Mouse (Mus musculus) lung, embryonic 14.5 days (tissue): ENCODE results near the gene Frmd4a. TPM values are rescaled to one million over a fixed set of nuclear protein-coding genes. Genes with fewer than 3 reads are reported as not detected.

Experiments
- ATAC-seq: fragments of 200-750 bp; cut with Nextera tagmentation; 2 replicates; pipeline ENCODE4 v1.8.0; 2017; ENCODE audit warnings: mild to moderate bottlenecking, moderate TSS enrichment, moderate library complexity; ENCODE audit not compliant: insufficient read depth
- DNase-seq: peaks from one replicate; pipeline ENCODE4 v3.0.0-alpha.2; 2015
- H3K27ac ChIP-seq: fragments of 300-500 bp; sonication (generic); 2 replicates; pipeline ENCODE4 v1.5.1; 2014; ENCODE audit warnings: low read depth, mild to moderate bottlenecking, moderate library complexity
- H3K27me3 ChIP-seq: fragments of 300-500 bp; sonication (generic); 2 replicates; pipeline ENCODE4 v1.6.1; 2014; ENCODE audit warnings: low read length, control low read depth; ENCODE audit not compliant: insufficient read depth
- H3K36me3 ChIP-seq: fragments of 300-500 bp; sonication (generic); 2 replicates; pipeline ENCODE4 v1.6.1; 2014; ENCODE audit warnings: control low read depth; ENCODE audit not compliant: insufficient read depth
- H3K4me1 ChIP-seq: fragments of 300-500 bp; sonication (generic); 2 replicates; pipeline ENCODE4 v1.6.1; 2014; ENCODE audit warnings: antibody characterized with exemption, control low read depth; ENCODE audit not compliant: insufficient read depth
- H3K4me2 ChIP-seq: fragments of 300-500 bp; sonication (generic); 2 replicates; pipeline ENCODE4 v1.6.1; 2014; ENCODE audit warnings: mild to moderate bottlenecking
- H3K4me3 ChIP-seq: fragments of 300-500 bp; sonication (generic); 2 replicates; pipeline ENCODE4 v1.5.1; 2014; ENCODE audit warnings: low read depth, low read length
- H3K9ac ChIP-seq: fragments of 300-500 bp; sonication (generic); 2 replicates; pipeline ENCODE4 v1.6.1; 2014
- H3K9me3 ChIP-seq: fragments of 300-500 bp; sonication (generic); 2 replicates; pipeline ENCODE4 v1.6.1; 2016; ENCODE audit warnings: low read depth, low read length, control low read depth
- CTCF ChIP-seq: IDR thresholded peaks from 2 replicates; pipeline ENCODE4 v1.5.1; 2016; ENCODE audit warnings: antibody characterized with exemption, low read depth
- WGBS: fragments of 180-500 bp; shearing (Covaris S2); extraction: QIAGEN DNeasy Blood & Tissue Kit; methylation state at CpG from one replicate; pipeline ENCODE4 v1.1.7; 2014; 5-methylcytosine and 5-hydroxymethylcytosine counted together
- polyA plus RNA-seq: library from polyadenylated mRNA; unstranded; fragments of >200 nt; fragmentation: Nextera tagmentation; extraction: Ambion mirVana; gene quantifications from 2 replicates; pipeline ENCODE4 v1.2.1, GENCODE M21; 2014

Frmd4a gene
- polyA plus RNA-seq, 1 experiment from 2014 or later, result 37.1 TPM

DNA sequence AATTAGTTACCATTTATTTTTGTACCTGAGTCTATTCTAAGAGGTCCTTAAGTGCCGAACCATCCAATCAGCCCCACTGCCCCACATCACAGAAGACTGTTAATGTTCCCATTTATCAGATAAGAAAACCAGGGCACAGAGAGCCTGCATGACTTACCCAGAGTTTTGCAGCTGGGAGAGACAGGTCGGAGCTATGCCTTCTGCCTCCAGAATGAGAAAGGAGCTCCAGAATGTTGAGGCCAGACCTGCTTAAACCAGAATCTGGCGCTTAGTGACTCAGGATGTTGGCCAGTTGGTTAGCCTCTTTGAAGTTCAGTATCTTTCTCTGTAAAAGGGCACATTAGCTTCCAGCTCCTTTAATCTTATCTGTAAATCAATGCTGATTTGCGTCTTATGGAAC is 422.4 kb downstream of the Frmd4a start:
- 65% methylated on average over 4 of the region's 4 CpGs for WGBS
- peaks cover 15% of the 10 kb centered on the region; the same call in 1 of the 2 replicates for H3K36me3 ChIP-seq
- DNase-seq (no peak), ATAC-seq (no peak)
- no peaks in the 10 kb centered on the region for H3K27me3 ChIP-seq
- no peaks in the 10 kb centered on the region for H3K4me1 ChIP-seq
- H3K4me3 ChIP-seq, result no peak overlapping the region
- H3K9ac ChIP-seq, result no peak overlapping the region
- H3K27ac ChIP-seq, result no peak overlapping the region
- H3K9me3 ChIP-seq, result no peaks in the 10 kb centered on the region
- TF ChIP-seq CTCF, result no peak
- H3K4me2 ChIP-seq, result no peak overlapping the region

DNA sequence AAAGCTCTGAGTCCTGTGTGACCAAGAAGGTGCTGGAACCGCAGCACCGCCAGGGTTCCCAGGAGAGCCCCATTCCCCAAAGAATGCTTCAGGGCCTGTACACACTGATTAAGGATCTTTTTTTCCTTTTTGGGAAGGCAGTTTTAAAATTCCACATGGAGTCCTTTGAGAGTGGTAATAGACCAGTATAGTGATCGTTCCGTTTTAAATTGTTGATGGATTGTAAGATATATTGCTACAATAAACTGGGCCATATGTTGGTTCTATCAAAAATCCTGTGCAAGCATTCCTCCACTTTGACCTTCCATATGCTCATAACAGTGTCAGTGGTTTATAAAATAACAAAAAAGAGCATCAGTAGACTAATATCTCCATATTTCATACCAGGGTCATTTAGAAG is 424.3 kb downstream of the Frmd4a start:
- TF ChIP-seq CTCF, result no peak
- DNase-seq, result no peak
- H3K27ac ChIP-seq, result no peak overlapping the region
- no peak overlapping the region for H3K9ac ChIP-seq
- no peaks in the 10 kb centered on the region for H3K4me1 ChIP-seq
- no peaks in the 10 kb centered on the region for H3K9me3 ChIP-seq
- H3K4me2 ChIP-seq, result no peak overlapping the region
- 92% methylated on average over 4 of the region's 4 CpGs for WGBS
- no peak overlapping the region for H3K4me3 ChIP-seq
- H3K36me3 ChIP-seq, result 0 out of 2 replicates have a peak, but pooled peaks cover 5% of the 10 kb centered on the region
- H3K27me3 ChIP-seq, result no peaks in the 10 kb centered on the region
- no peak for ATAC-seq

DNA sequence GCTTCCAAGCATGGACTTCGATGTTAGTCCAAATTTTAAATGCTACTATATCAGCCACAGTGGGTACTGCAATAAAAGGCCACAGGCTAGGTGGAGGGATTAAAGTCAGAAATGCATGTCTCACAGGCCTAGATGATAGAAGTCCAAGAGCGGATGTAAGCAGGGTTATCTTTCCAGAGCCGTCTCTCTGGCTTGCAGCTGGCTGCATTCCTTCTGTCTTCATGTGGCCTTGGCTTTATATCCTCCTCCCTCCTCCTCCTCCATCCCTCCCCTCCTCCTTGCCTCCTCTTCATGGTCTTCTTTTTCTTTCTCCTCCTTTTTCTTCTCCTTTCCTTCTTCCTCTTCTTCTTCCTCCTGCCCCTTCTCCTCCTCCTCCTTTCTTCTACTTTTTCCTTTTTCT is 427.2 kb downstream of the Frmd4a start:
- H3K9ac ChIP-seq, result no peak overlapping the region
- H3K4me3 ChIP-seq, result no peak overlapping the region
- DNase-seq (no peak), ATAC-seq (no peak)
- no peaks in the 10 kb centered on the region for H3K36me3 ChIP-seq
- no peaks in the 10 kb centered on the region for H3K9me3 ChIP-seq
- peaks cover 2% of the 10 kb centered on the region; the same call in 1 of the 2 replicates for H3K4me1 ChIP-seq
- TF ChIP-seq CTCF, result no peak
- 68% methylated on average over 3 of the region's 3 CpGs for WGBS
- no peak overlapping the region for H3K27ac ChIP-seq
- H3K27me3 ChIP-seq, result no peaks in the 10 kb centered on the region
- no peak overlapping the region for H3K4me2 ChIP-seq

DNA sequence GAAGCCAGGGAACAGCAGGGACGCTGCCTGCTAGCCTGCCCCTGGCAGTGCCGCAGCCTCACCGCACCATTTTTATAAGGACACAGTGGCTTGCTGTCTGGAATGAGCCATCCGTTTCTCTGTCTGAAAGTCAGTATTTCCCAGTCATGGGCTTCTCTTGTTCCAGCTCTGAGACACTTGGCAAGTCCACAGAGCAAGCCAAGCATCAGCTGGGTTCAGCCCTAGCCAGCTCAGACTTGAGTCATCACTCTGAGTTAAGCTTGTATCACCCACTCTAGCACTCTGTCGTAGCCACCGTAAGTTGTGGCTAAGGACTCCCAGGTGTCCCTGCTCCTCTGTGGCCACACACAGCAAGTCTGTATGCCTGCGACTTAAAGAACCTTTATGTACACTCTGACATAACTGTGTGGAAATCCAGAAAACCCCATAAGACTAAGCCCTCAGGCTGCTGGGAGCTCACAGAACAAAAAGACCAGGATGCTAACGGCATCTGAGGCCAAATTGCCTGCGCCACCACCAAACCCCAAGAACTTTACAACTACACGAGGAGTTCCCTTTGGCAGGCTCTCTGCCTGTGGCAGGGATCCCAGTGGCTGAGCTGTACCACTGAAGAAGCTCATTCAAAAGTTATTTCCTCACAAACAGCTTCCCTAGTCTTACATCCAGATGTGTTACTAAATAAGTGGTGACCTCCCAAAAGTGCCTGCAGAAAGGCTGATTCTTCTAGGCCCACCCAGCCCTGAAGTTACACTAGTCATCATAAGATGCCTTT is 428.3 kb downstream of the Frmd4a start:
- no peaks in the 10 kb centered on the region for H3K9me3 ChIP-seq
- 68% methylated on average over 10 of the region's 10 CpGs for WGBS
- H3K9ac ChIP-seq, result no peak overlapping the region
- no peak overlapping the region for H3K4me3 ChIP-seq
- peak overlapping the region; percentile 44; the same call in 1 of the 2 replicates for H3K27ac ChIP-seq
- H3K36me3 ChIP-seq, result no peaks in the 10 kb centered on the region
- no peaks in the 10 kb centered on the region for H3K27me3 ChIP-seq
- ATAC-seq (peak; percentile 53), DNase-seq (peak; percentile 77)
- H3K4me2 ChIP-seq, result no peak overlapping the region
- peaks cover 5% of the 10 kb centered on the region; the same call in 1 of the 2 replicates for H3K4me1 ChIP-seq
- no peak for TF ChIP-seq CTCF

DNA sequence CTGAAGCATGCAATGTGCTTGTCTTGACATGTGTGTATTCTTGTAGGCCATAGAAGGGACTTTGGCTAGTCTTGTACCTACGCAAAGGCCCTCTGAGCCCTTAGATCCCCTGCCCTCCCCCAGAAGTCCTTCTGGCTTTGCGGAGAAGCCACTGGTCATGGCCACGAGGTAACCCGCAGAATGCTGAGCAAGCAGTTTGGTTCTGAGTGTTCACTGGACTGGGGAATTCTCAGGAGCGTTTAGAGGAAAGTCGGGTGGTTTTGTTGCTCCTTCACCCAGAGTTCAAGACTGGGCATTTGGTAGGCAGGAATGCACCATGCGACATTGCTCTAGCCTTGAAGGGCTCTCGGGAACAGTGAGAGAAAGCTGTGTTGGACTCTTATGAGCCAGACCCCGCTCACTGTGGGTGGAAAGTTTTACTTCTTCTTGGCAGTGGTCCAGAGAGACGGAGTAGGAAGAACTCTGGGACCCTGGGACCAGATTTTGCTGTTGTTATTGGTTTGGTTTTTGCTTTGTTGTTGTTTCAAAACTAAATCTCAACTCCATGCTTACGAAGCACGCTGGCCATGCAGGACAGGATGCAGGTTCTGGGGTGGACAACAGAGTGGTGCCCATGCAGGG is 432.5 kb downstream of the Frmd4a start:
- peaks cover 8% of the 10 kb centered on the region; the same call in 1 of the 2 replicates for H3K4me1 ChIP-seq
- H3K27ac ChIP-seq, result no peak overlapping the region
- no peaks in the 10 kb centered on the region for H3K36me3 ChIP-seq
- no peak overlapping the region for H3K4me3 ChIP-seq
- peak; percentile 84 for DNase-seq
- no peak overlapping the region for H3K4me2 ChIP-seq
- H3K27me3 ChIP-seq, result no peaks in the 10 kb centered on the region
- no peak for TF ChIP-seq CTCF
- H3K9me3 ChIP-seq, result no peaks in the 10 kb centered on the region
- peak; percentile 35; the same call in 1 of the 2 replicates for ATAC-seq
- no peak overlapping the region for H3K9ac ChIP-seq
- 59% methylated on average over 12 of the region's 12 CpGs for WGBS

DNA sequence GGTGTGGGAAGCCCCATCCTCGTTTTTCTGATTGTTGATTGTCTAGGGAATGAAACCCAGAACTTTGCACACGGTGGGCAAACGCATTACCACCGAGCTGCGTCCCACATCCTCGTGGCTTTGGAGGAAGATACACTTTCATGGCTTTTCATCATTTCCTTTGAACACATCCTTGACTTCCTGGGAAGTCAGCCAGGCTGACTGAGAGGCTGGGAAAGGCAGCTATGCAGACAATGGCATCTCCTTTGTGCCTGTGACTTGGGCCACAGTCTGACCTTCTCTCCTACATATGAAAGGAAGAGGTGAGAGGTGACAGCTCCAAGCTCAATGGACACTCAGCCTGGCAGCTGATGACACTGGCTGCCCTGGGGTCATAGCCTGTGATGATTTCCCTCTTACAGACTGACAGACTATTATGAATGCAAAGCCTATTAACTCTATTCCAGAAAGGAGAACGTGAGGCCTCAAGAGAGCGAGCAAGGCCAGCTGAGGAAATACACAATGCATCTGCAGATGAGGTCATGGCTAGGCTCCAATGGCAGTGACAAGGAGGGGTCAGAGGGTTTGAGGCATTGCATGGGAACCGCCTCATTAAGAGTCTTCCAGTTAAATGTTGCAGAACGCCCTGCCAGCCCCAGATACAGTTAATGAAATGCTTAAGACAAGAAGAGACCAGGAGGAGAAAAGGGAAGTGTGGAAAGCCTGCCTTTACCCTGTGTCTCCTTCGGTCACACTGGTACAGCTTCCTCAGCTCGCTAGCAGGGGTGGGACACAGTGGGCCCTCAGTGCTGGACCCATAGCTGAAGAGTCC is 435.3 kb downstream of the Frmd4a start:
- ATAC-seq, result peak; percentile 48

More for the DNA sequence above, 435.3 kb downstream of the Frmd4a start:
- Histone ChIP-seq H3K27ac (peak overlapping the region; percentile 59; the same call in 1 of the 2 replicates), H3K4me3 (no peak overlapping the region), H3K4me2 (no peak overlapping the region), H3K36me3 (no peaks in the 10 kb centered on the region), H3K9me3 (no peaks in the 10 kb centered on the region), H3K27me3 (no peaks in the 10 kb centered on the region), H3K4me1 (peaks cover 8% of the 10 kb centered on the region; the same call in 1 of the 2 replicates), H3K9ac (no peak overlapping the region)
- DNase-seq, result peak; percentile 68
- WGBS, result 49% methylated on average over 12 of the region's 12 CpGs
- no peak for TF ChIP-seq CTCF
